Mouse (Mus musculus): ENCODE results near the gene Pdzrn3. TPM values are rescaled to one million over a fixed set of nuclear protein-coding genes. Genes with fewer than 3 reads are reported as not detected.

Gene Pdzrn3
- polyA plus RNA-seq, 1 experiment from 2014 or later: 8.8 TPM

GRCm38 (mm10) chr6:101220307-101220706 is 157.4 kb downstream of the Pdzrn3 start:
- no peak for DNase-seq (ENCODE audit: low spot score, missing footprints)
- Histone ChIP-seq H3K4me3 (ENCODE audit: low read depth, low read length) (no peak overlapping the region), H3K4me2 (no peak overlapping the region), H3K36me3 (ENCODE audit: control insufficient read depth, insufficient read depth, low read length) (no peaks in the 10 kb centered on the region), H3K27ac (ENCODE audit: low read depth, low read length) (no peak overlapping the region), H3K9ac (ENCODE audit: low read length) (no peak overlapping the region), H3K27me3 (ENCODE audit: control insufficient read depth, insufficient read depth, low read length) (no peaks in the 10 kb centered on the region), H3K4me1 (ENCODE audit: control insufficient read depth, insufficient read depth, low read length) (no peaks in the 10 kb centered on the region), H3K9me3 (ENCODE audit: control insufficient read depth, low read length) (no peaks in the 10 kb centered on the region)
- no peak for ATAC-seq (ENCODE audit: low FRiP score)
- 81% methylated on average over 3 of the region's 3 CpGs for whole genome bisulfite sequencing

- H3K36me3 ChIP-seq (ENCODE audit: control insufficient read depth, insufficient read depth, low read length): no peaks in the 10 kb centered on the region
- WGBS: 86% methylated on average over 3 of the region's 3 CpGs
- no peaks in the 10 kb centered on the region for H3K9me3 ChIP-seq (ENCODE audit: control insufficient read depth, low read length)
- no peak overlapping the region for H3K27ac ChIP-seq (ENCODE audit: low read depth, low read length)
- no peaks in the 10 kb centered on the region for H3K27me3 ChIP-seq (ENCODE audit: control insufficient read depth, insufficient read depth, low read length)
- H3K4me2 ChIP-seq: no peak overlapping the region
- H3K4me3 ChIP-seq (ENCODE audit: low read depth, low read length): no peak overlapping the region
- ATAC-seq (ENCODE audit: low FRiP score) (no peak), DNase-seq (ENCODE audit: low spot score, missing footprints) (no peak)
- no peaks in the 10 kb centered on the region for H3K4me1 ChIP-seq (ENCODE audit: control insufficient read depth, insufficient read depth, low read length)
- H3K9ac ChIP-seq (ENCODE audit: low read length): no peak overlapping the region
These were observed 158.7 kb downstream of the Pdzrn3 start for GRCm38 (mm10) chr6:101219004-101219403.

GRCm38 (mm10) chr6:101218197-101218596 is 159.5 kb downstream of the Pdzrn3 start:
- WGBS: 84% methylated on average over 4 of the region's 4 CpGs
- no peak overlapping the region for H3K4me2 ChIP-seq
- H3K4me3 ChIP-seq (ENCODE audit: low read depth, low read length): no peak overlapping the region
- H3K9me3 ChIP-seq (ENCODE audit: control insufficient read depth, low read length): no peaks in the 10 kb centered on the region
- DNase-seq (ENCODE audit: low spot score, missing footprints) (no peak), ATAC-seq (ENCODE audit: low FRiP score) (no peak)
- no peaks in the 10 kb centered on the region for H3K27me3 ChIP-seq (ENCODE audit: control insufficient read depth, insufficient read depth, low read length)
- H3K9ac ChIP-seq (ENCODE audit: low read length): no peak overlapping the region
- no peaks in the 10 kb centered on the region for H3K36me3 ChIP-seq (ENCODE audit: control insufficient read depth, insufficient read depth, low read length)
- no peaks in the 10 kb centered on the region for H3K4me1 ChIP-seq (ENCODE audit: control insufficient read depth, insufficient read depth, low read length)
- H3K27ac ChIP-seq (ENCODE audit: low read depth, low read length): no peak overlapping the region

GRCm38 (mm10) chr6:101217756-101218155 is 159.9 kb downstream of the Pdzrn3 start:
- no peaks in the 10 kb centered on the region for H3K9me3 ChIP-seq (ENCODE audit: control insufficient read depth, low read length)
- WGBS: 59% methylated on average over 6 of the region's 6 CpGs
- no peak overlapping the region for H3K9ac ChIP-seq (ENCODE audit: low read length)
- ATAC-seq (ENCODE audit: low FRiP score) (no peak), DNase-seq (ENCODE audit: low spot score, missing footprints) (no peak)
- no peak overlapping the region for H3K4me3 ChIP-seq (ENCODE audit: low read depth, low read length)
- H3K27ac ChIP-seq (ENCODE audit: low read depth, low read length): no peak overlapping the region
- no peaks in the 10 kb centered on the region for H3K36me3 ChIP-seq (ENCODE audit: control insufficient read depth, insufficient read depth, low read length)
- H3K27me3 ChIP-seq (ENCODE audit: control insufficient read depth, insufficient read depth, low read length): no peaks in the 10 kb centered on the region
- H3K4me1 ChIP-seq (ENCODE audit: control insufficient read depth, insufficient read depth, low read length): no peaks in the 10 kb centered on the region
- no peak overlapping the region for H3K4me2 ChIP-seq

GRCm38 (mm10) chr6:101215436-101215791 is 162.3 kb downstream of the Pdzrn3 start:
- Histone ChIP-seq H3K27ac (ENCODE audit: low read depth, low read length) (no peak overlapping the region), H3K4me2 (no peak overlapping the region), H3K9ac (ENCODE audit: low read length) (no peak overlapping the region), H3K4me1 (ENCODE audit: control insufficient read depth, insufficient read depth, low read length) (no peaks in the 10 kb centered on the region), H3K36me3 (ENCODE audit: control insufficient read depth, insufficient read depth, low read length) (no peaks in the 10 kb centered on the region), H3K27me3 (ENCODE audit: control insufficient read depth, insufficient read depth, low read length) (no peaks in the 10 kb centered on the region), H3K9me3 (ENCODE audit: control insufficient read depth, low read length) (no peaks in the 10 kb centered on the region), H3K4me3 (ENCODE audit: low read depth, low read length) (no peak overlapping the region)
- 75% methylated on average over 16 of the region's 16 CpGs for WGBS
- ATAC-seq (ENCODE audit: low FRiP score) (no peak), DNase-seq (ENCODE audit: low spot score, missing footprints) (no peak)

- Histone ChIP-seq H3K36me3 (ENCODE audit: control insufficient read depth, insufficient read depth, low read length) (no peaks in the 10 kb centered on the region), H3K9me3 (ENCODE audit: control insufficient read depth, low read length) (no peaks in the 10 kb centered on the region), H3K4me1 (ENCODE audit: control insufficient read depth, insufficient read depth, low read length) (no peaks in the 10 kb centered on the region), H3K27ac (ENCODE audit: low read depth, low read length) (no peak overlapping the region), H3K4me3 (ENCODE audit: low read depth, low read length) (no peak overlapping the region), H3K4me2 (no peak overlapping the region), H3K9ac (ENCODE audit: low read length) (no peak overlapping the region), H3K27me3 (ENCODE audit: control insufficient read depth, insufficient read depth, low read length) (no peaks in the 10 kb centered on the region)
- DNase-seq (ENCODE audit: low spot score, missing footprints): no peak
- WGBS: 86% methylated on average over 8 of the region's 8 CpGs
- no peak for ATAC-seq (ENCODE audit: low FRiP score)
These were observed 162.8 kb downstream of the Pdzrn3 start for GRCm38 (mm10) chr6:101214734-101215435.

GRCm38 (mm10) chr6:101213066-101213465 is 164.6 kb downstream of the Pdzrn3 start:
- H3K4me2 ChIP-seq: no peak overlapping the region
- no peaks in the 10 kb centered on the region for H3K36me3 ChIP-seq (ENCODE audit: control insufficient read depth, insufficient read depth, low read length)
- H3K9ac ChIP-seq (ENCODE audit: low read length): no peak overlapping the region
- H3K9me3 ChIP-seq (ENCODE audit: control insufficient read depth, low read length): no peaks in the 10 kb centered on the region
- H3K27ac ChIP-seq (ENCODE audit: low read depth, low read length): no peak overlapping the region
- 84% methylated on average over 5 of the region's 5 CpGs for whole genome bisulfite sequencing
- peak; percentile 68 for DNase-seq (ENCODE audit: low spot score, missing footprints)
- no peaks in the 10 kb centered on the region for H3K27me3 ChIP-seq (ENCODE audit: control insufficient read depth, insufficient read depth, low read length)
- no peak for ATAC-seq (ENCODE audit: low FRiP score)
- H3K4me3 ChIP-seq (ENCODE audit: low read depth, low read length): no peak overlapping the region
- H3K4me1 ChIP-seq (ENCODE audit: control insufficient read depth, insufficient read depth, low read length): no peaks in the 10 kb centered on the region

GRCm38 (mm10) chr6:101212086-101212485 is 165.6 kb downstream of the Pdzrn3 start:
- 92% methylated on average over 6 of the region's 6 CpGs for WGBS
- DNase-seq (ENCODE audit: low spot score, missing footprints): peak; percentile 44
- no peak overlapping the region for H3K4me2 ChIP-seq
- no peaks in the 10 kb centered on the region for H3K36me3 ChIP-seq (ENCODE audit: control insufficient read depth, insufficient read depth, low read length)
- no peaks in the 10 kb centered on the region for H3K4me1 ChIP-seq (ENCODE audit: control insufficient read depth, insufficient read depth, low read length)
- no peaks in the 10 kb centered on the region for H3K9me3 ChIP-seq (ENCODE audit: control insufficient read depth, low read length)
- no peak overlapping the region for H3K4me3 ChIP-seq (ENCODE audit: low read depth, low read length)
- ATAC-seq (ENCODE audit: low FRiP score): no peak
- no peaks in the 10 kb centered on the region for H3K27me3 ChIP-seq (ENCODE audit: control insufficient read depth, insufficient read depth, low read length)
- no peak overlapping the region for H3K27ac ChIP-seq (ENCODE audit: low read depth, low read length)
- no peak overlapping the region for H3K9ac ChIP-seq (ENCODE audit: low read length)

GRCm38 (mm10) chr6:101211361-101211841 is 166.3 kb downstream of the Pdzrn3 start:
- H3K4me2 ChIP-seq: no peak overlapping the region
- H3K4me1 ChIP-seq (ENCODE audit: control insufficient read depth, insufficient read depth, low read length): no peaks in the 10 kb centered on the region
- DNase-seq (ENCODE audit: low spot score, missing footprints): no peak
- no peak overlapping the region for H3K9ac ChIP-seq (ENCODE audit: low read length)
- ATAC-seq (ENCODE audit: low FRiP score): no peak
- no peaks in the 10 kb centered on the region for H3K36me3 ChIP-seq (ENCODE audit: control insufficient read depth, insufficient read depth, low read length)
- H3K27me3 ChIP-seq (ENCODE audit: control insufficient read depth, insufficient read depth, low read length): no peaks in the 10 kb centered on the region
- no peak overlapping the region for H3K4me3 ChIP-seq (ENCODE audit: low read depth, low read length)
- no peak overlapping the region for H3K27ac ChIP-seq (ENCODE audit: low read depth, low read length)
- WGBS: 86% methylated on average over 8 of the region's 8 CpGs
- H3K9me3 ChIP-seq (ENCODE audit: control insufficient read depth, low read length): no peaks in the 10 kb centered on the region
